Mouse (Mus musculus) heart, postnatal 0 days (tissue): Measurements from ENCODE around the gene Susd6. TPM values are rescaled to one million over a fixed set of nuclear protein-coding genes. Genes with fewer than 3 reads are reported as not detected.

Experiments
- ATAC-seq: fragments of 200-750 bp; cut with Nextera tagmentation; 2 replicates; pipeline ENCODE4 v1.8.0; 2017; ENCODE audit warnings: low read depth, moderate number of reproducible peaks, moderate library complexity; ENCODE audit not compliant: insufficient read depth
- DNase-seq: peaks from one replicate; pipeline ENCODE4 v3.0.0-alpha.2; 2016; ENCODE audit warnings: low spot score
- H3K27ac ChIP-seq: fragments of 300-500 bp; sonication (generic); 2 replicates; pipeline ENCODE4 v1.5.1; 2014; ENCODE audit warnings: low read depth, mild to moderate bottlenecking
- H3K27me3 ChIP-seq: fragments of 300-500 bp; sonication (generic); 2 replicates; pipeline ENCODE4 v1.6.1; 2014; ENCODE audit warnings: low read length, mixed read lengths; ENCODE audit not compliant: control insufficient read depth, insufficient read depth
- H3K36me3 ChIP-seq: fragments of 300-500 bp; sonication (generic); replicated peaks from 2 replicates; pipeline ENCODE4 v1.6.1; 2014; ENCODE audit warnings: low read length, mixed read lengths; ENCODE audit not compliant: control insufficient read depth, insufficient read depth
- H3K4me1 ChIP-seq: fragments of 300-500 bp; sonication (generic); 2 replicates; pipeline ENCODE4 v1.6.1; 2014; ENCODE audit warnings: antibody characterized with exemption; ENCODE audit not compliant: control insufficient read depth, insufficient read depth
- H3K4me2 ChIP-seq: fragments of 300-500 bp; sonication (generic); 2 replicates; pipeline ENCODE4 v1.6.1; 2014; ENCODE audit warnings: low read depth, mild to moderate bottlenecking, low read length, moderate library complexity
- H3K4me3 ChIP-seq: fragments of 300-500 bp; sonication (generic); 2 replicates; pipeline ENCODE4 v1.5.1; 2014; ENCODE audit warnings: low read depth, low read length
- H3K9ac ChIP-seq: fragments of 300-500 bp; sonication (generic); replicated peaks from 2 replicates; pipeline ENCODE4 v1.6.1; 2014; ENCODE audit warnings: low read depth, low read length, mixed read lengths
- H3K9me3 ChIP-seq: fragments of 300-500 bp; sonication (generic); replicated peaks from 2 replicates; pipeline ENCODE4 v1.6.1; 2016; ENCODE audit warnings: low read length; ENCODE audit not compliant: control insufficient read depth
- CTCF ChIP-seq: IDR thresholded peaks from 2 replicates; pipeline ENCODE4 v1.5.1; 2016; ENCODE audit warnings: antibody characterized with exemption, control low read depth, low read depth
- EP300 ChIP-seq: IDR thresholded peaks from 2 replicates; pipeline ENCODE4 v1.6.1; 2016; ENCODE audit warnings: antibody characterized with exemption, low read depth
- WGBS: fragments of 180-500 bp; shearing (Covaris S2); extraction: QIAGEN DNeasy Blood & Tissue Kit; methylation state at CpG from one replicate; pipeline ENCODE4 v1.1.7; 2014; 5-methylcytosine and 5-hydroxymethylcytosine counted together
- polyA plus RNA-seq: library from polyadenylated mRNA; unstranded; fragments of >200 nt; fragmentation: Nextera tagmentation; extraction: Ambion mirVana; gene quantifications from 2 replicates; pipeline ENCODE4 v1.2.1, GENCODE M21; 2015
- total RNA-seq: library from RNA; depleted of rRNA; stranded (reverse); fragments of >200 nt; gene quantifications from 2 replicates; pipeline ENCODE4 v1.2.3, GENCODE M21; 2014; ENCODE audit warnings: low replicate concordance

The Susd6 gene
- total and polyA plus RNA-seq, 2 experiments from 2014 or later = 15.4 to 50.6 TPM

GRCm38 (mm10) chr12:80868401-80868800, 78.1 kb downstream of the Susd6 start:
- no peak for TF ChIP-seq CTCF
- no peak for TF ChIP-seq EP300
- ATAC-seq = no peak
- DNase-seq = no peak
- no peaks in the 10 kb centered on the region for H3K27me3 ChIP-seq
- no peaks in the 10 kb centered on the region for H3K9me3 ChIP-seq
- no peak overlapping the region for H3K9ac ChIP-seq
- H3K4me3 ChIP-seq = no peak overlapping the region
- H3K4me2 ChIP-seq = no peak overlapping the region
- H3K27ac ChIP-seq = peak overlapping the region; percentile 43; the same call in 1 of the 2 replicates
- 55% methylated on average over 7 of the region's 7 CpGs for WGBS
- peaks cover 20% of the 10 kb centered on the region for H3K4me1 ChIP-seq
- peaks cover 46% of the 10 kb centered on the region for H3K36me3 ChIP-seq

- 66% methylated on average over 7 of the region's 7 CpGs for WGBS
- no peak overlapping the region for H3K9ac ChIP-seq
- ATAC-seq (no peak), DNase-seq (no peak)
- no peak overlapping the region for H3K4me3 ChIP-seq
- no peaks in the 10 kb centered on the region for H3K27me3 ChIP-seq
- H3K36me3 ChIP-seq = peaks cover 69% of the 10 kb centered on the region
- peaks cover 21% of the 10 kb centered on the region for H3K4me1 ChIP-seq
- H3K4me2 ChIP-seq = no peak overlapping the region
- H3K9me3 ChIP-seq = no peaks in the 10 kb centered on the region
- TF ChIP-seq EP300 (no peak), CTCF (no peak)
- H3K27ac ChIP-seq = no peak overlapping the region
Observed at GRCm38 (mm10) chr12:80877215-80878092, 87.1 kb downstream of the Susd6 start.

- Histone ChIP-seq H3K27me3 (no peaks in the 10 kb centered on the region), H3K27ac (no peak overlapping the region), H3K9me3 (no peaks in the 10 kb centered on the region), H3K4me2 (no peak overlapping the region), H3K9ac (no peak overlapping the region), H3K36me3 (peaks cover 63% of the 10 kb centered on the region), H3K4me1 (peaks cover 21% of the 10 kb centered on the region), H3K4me3 (no peak overlapping the region)
- DNase-seq = no peak
- WGBS = 51% methylated on average over 6 of the region's 6 CpGs
- TF ChIP-seq EP300 = no peak
- TF ChIP-seq CTCF = no peak
- ATAC-seq = no peak
Observed at GRCm38 (mm10) chr12:80878093-80878430, 87.8 kb downstream of the Susd6 start.

GRCm38 (mm10) chr12:80878653-80879052, 88.3 kb downstream of the Susd6 start:
- Histone ChIP-seq H3K27ac (peak overlapping the region; percentile 5; the same call in 1 of the 2 replicates), H3K27me3 (no peaks in the 10 kb centered on the region), H3K4me1 (peaks cover 21% of the 10 kb centered on the region), H3K9me3 (no peaks in the 10 kb centered on the region), H3K9ac (no peak overlapping the region), H3K4me2 (no peak overlapping the region), H3K4me3 (no peak overlapping the region), H3K36me3 (peaks cover 57% of the 10 kb centered on the region)
- 78% methylated on average over 3 of the region's 3 CpGs for WGBS
- TF ChIP-seq CTCF (no peak), EP300 (no peak)
- DNase-seq = no peak
- ATAC-seq = peak; percentile 47; the same call in 1 of the 2 replicates

GRCm38 (mm10) chr12:80879267-80879666, 89.0 kb downstream of the Susd6 start:
- Histone ChIP-seq H3K9me3 (no peaks in the 10 kb centered on the region), H3K36me3 (peaks cover 51% of the 10 kb centered on the region), H3K27me3 (no peaks in the 10 kb centered on the region), H3K4me3 (no peak overlapping the region), H3K9ac (no peak overlapping the region), H3K4me1 (peaks cover 25% of the 10 kb centered on the region), H3K27ac (0 out of 2 replicates have a peak overlapping the region, but pooled peaks have one; percentile 5), H3K4me2 (no peak overlapping the region)
- no peak for DNase-seq
- no peak for ATAC-seq
- WGBS = 54% methylated on average over 4 of the region's 4 CpGs
- TF ChIP-seq EP300 (no peak), CTCF (no peak)

- Histone ChIP-seq H3K9ac (no peak overlapping the region), H3K27me3 (no peaks in the 10 kb centered on the region), H3K4me3 (no peak overlapping the region), H3K36me3 (peaks cover 36% of the 10 kb centered on the region), H3K9me3 (no peaks in the 10 kb centered on the region), H3K27ac (no peak overlapping the region), H3K4me1 (peaks cover 25% of the 10 kb centered on the region), H3K4me2 (no peak overlapping the region)
- ATAC-seq (no peak), DNase-seq (no peak)
- TF ChIP-seq EP300 = no peak
- TF ChIP-seq CTCF = no peak
- 88% methylated on average over 3 of the region's 3 CpGs for WGBS
Observed at GRCm38 (mm10) chr12:80881121-80881520, 90.8 kb downstream of the Susd6 start.
